ENCODE assay signal across 9 mouse cellular contexts in the genomic region with DNA sequence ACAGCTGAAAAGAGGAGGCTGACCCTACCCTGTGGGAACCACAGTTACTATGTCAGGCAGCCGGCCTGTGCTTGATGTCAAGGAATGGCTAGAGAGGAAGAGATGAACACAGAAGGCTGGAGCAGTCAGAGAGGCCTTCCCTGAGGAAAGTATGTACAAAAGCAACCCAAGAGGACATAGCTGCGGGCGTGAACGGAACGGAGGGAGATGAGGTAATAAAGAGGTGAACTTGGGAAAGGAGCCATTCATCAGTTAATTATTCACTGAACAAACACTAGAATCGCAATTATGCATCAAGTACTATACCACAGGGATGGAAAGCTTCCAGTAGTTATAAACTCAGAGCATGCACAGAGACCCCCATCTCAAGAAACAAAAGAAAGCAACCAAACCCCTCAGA. TPM values are rescaled to one million over a fixed set of nuclear protein-coding genes. Genes with fewer than 3 reads are reported as not detected.
"Had no signal": no experiment of that assay in that cellular context is flagged by ENCODE, and none has a peak within 500 bp of the region (broad histone marks: within the 10 kb centered on the region; RNA-seq: fewer than 3 reads in every experiment).

No protein-coding gene starts in this region.

- H3K4me1 ChIP-seq: liver, embryonic 15.5 days had no signal

- H3K27ac ChIP-seq: left cerebral cortex, adult 2 months; limb, embryonic 10.5 days; liver, embryonic 15.5 days had no signal

- H3K9me3 ChIP-seq: limb, embryonic 10.5 days; liver, embryonic 15.5 days had no signal

- ATAC-seq: midbrain, embryonic 16.5 days had no signal

- H3K36me3 ChIP-seq: limb, embryonic 10.5 days; liver, embryonic 15.5 days had no signal

- DNase-seq: right cerebral cortex, postnatal 25 days; thymus, postnatal 36 days had no signal

- H3K4me3 ChIP-seq: left cerebral cortex, adult 2 months; limb, embryonic 10.5 days; liver, embryonic 15.5 days had no signal

- H3K4me2 ChIP-seq: liver, embryonic 11.5 days; liver, embryonic 15.5 days; midbrain, embryonic 11.5 days had no signal

- H3K9ac ChIP-seq: liver, embryonic 15.5 days had no signal

RNA-seq across cellular contexts. Expression of a gene that starts 5.0 kb away (rescaled TPM):
- total RNA-seq: megakaryocyte, adult 5-6 weeks had no signal
- polyA plus RNA-seq: liver, embryonic 15.5 days had no signal

RNA-seq across cellular contexts. Expression of a gene that starts 47.4 kb away (rescaled TPM):
- total RNA-seq: megakaryocyte, adult 5-6 weeks had no signal
